Mouse (Mus musculus): ENCODE data around the gene Atp8b5.
A peak's percentile ranks its signal among the peaks of the same experiment; 100 is the strongest.

Gene Atp8b5

GRCm38 (mm10) chr4:43266623-43267322 is at the start of gene Atp8b5:
TSS of gene Atp8b5 (plus strand) at chr4:43267159.
- peak; percentile 73 to 79 for DNase-seq (ENCODE audit: low spot score in 2 of 2)

- no peak for DNase-seq (ENCODE audit: low spot score in 2 of 2)
Measured at GRCm38 (mm10) chr4:43217997-43218396, 49.0 kb upstream of the Atp8b5 start.

- DNase-seq (ENCODE audit: low spot score in 2 of 2), result no peak
Measured at GRCm38 (mm10) chr4:43231821-43232220, 35.1 kb upstream of the Atp8b5 start.

GRCm38 (mm10) chr4:43232985-43233384 is 34.0 kb upstream of the Atp8b5 start:
- no peak for DNase-seq (ENCODE audit: low spot score in 2 of 2)

GRCm38 (mm10) chr4:43233489-43233888 is 33.5 kb upstream of the Atp8b5 start:
- no peak for DNase-seq (ENCODE audit: low spot score in 2 of 2)

- no peak for DNase-seq (ENCODE audit: low spot score in 2 of 2)
Measured at GRCm38 (mm10) chr4:43236898-43237297, 30.1 kb upstream of the Atp8b5 start.

GRCm38 (mm10) chr4:43240716-43241115 is 26.2 kb upstream of the Atp8b5 start:
- DNase-seq (ENCODE audit: low spot score in 2 of 2), result no peak

- DNase-seq (ENCODE audit: low spot score in 2 of 2), result no peak
Measured at GRCm38 (mm10) chr4:43244022-43244421, 22.9 kb upstream of the Atp8b5 start.

GRCm38 (mm10) chr4:43245776-43246175 is 21.2 kb upstream of the Atp8b5 start:
- DNase-seq (ENCODE audit: low spot score in 2 of 2), result no peak

- DNase-seq (ENCODE audit: low spot score in 2 of 2), result no peak
Measured at GRCm38 (mm10) chr4:43248026-43248425, 18.9 kb upstream of the Atp8b5 start.

- no peak for DNase-seq (ENCODE audit: low spot score in 2 of 2)
Measured at GRCm38 (mm10) chr4:43248909-43249308, 18.1 kb upstream of the Atp8b5 start.

- DNase-seq (ENCODE audit: low spot score in 2 of 2), result no peak
Measured at GRCm38 (mm10) chr4:43251269-43251668, 15.7 kb upstream of the Atp8b5 start.

GRCm38 (mm10) chr4:43257040-43257439 is 9.9 kb upstream of the Atp8b5 start:
- no peak for DNase-seq (ENCODE audit: low spot score in 2 of 2)

- DNase-seq (ENCODE audit: low spot score in 2 of 2), result no peak
Measured at GRCm38 (mm10) chr4:43258556-43258955, 8.4 kb upstream of the Atp8b5 start.

GRCm38 (mm10) chr4:43259435-43259834 is 7.5 kb upstream of the Atp8b5 start:
- DNase-seq (ENCODE audit: low spot score in 2 of 2), result no peak

GRCm38 (mm10) chr4:43260096-43260495 is 6.9 kb upstream of the Atp8b5 start:
- DNase-seq (ENCODE audit: low spot score in 2 of 2), result no peak

- no peak for DNase-seq (ENCODE audit: low spot score in 2 of 2)
Measured at GRCm38 (mm10) chr4:43262821-43263220, 4.1 kb upstream of the Atp8b5 start.

GRCm38 (mm10) chr4:43266146-43266545 is 813 bp upstream of the Atp8b5 start:
- no peak for DNase-seq (ENCODE audit: low spot score in 2 of 2)

GRCm38 (mm10) chr4:43267323-43267658 is 332 bp downstream of the Atp8b5 start:
- DNase-seq (ENCODE audit: low spot score in 2 of 2), result no peak

- no peak for DNase-seq (ENCODE audit: low spot score in 2 of 2)
Measured at GRCm38 (mm10) chr4:43285476-43285875, 18.5 kb downstream of the Atp8b5 start.

GRCm38 (mm10) chr4:43287305-43287704 is 20.3 kb downstream of the Atp8b5 start:
- no peak for DNase-seq (ENCODE audit: low spot score in 2 of 2)

GRCm38 (mm10) chr4:43294001-43294400 is 27.0 kb downstream of the Atp8b5 start:
- no peak for DNase-seq (ENCODE audit: low spot score in 2 of 2)

GRCm38 (mm10) chr4:43309696-43310338 is 42.9 kb downstream of the Atp8b5 start:
- DNase-seq (ENCODE audit: low spot score in 2 of 2), result no peak

- no peak for DNase-seq (ENCODE audit: low spot score in 2 of 2)
Measured at GRCm38 (mm10) chr4:43321536-43321935, 54.6 kb downstream of the Atp8b5 start.
